Mouse (Mus musculus) intestine, embryonic 15.5 days (tissue): ENCODE data around the gene Rad51d. TPM values are rescaled to one million over a fixed set of nuclear protein-coding genes. Genes with fewer than 3 reads are reported as not detected.
A peak's percentile ranks its signal among the peaks of the same experiment; 100 is the strongest.
"Not testable (repeated sequence)": the region's sequence is repeated elsewhere in the genome, so short reads cannot be mapped to it uniquely, and the experiment has no call there.

Experiments
- ATAC-seq: fragments of 200-750 bp; cut with Nextera tagmentation; 2 replicates; pipeline ENCODE4 v1.8.0; 2017; ENCODE audit warnings: moderate TSS enrichment, moderate library complexity
- H3K27ac ChIP-seq: fragments of 300-500 bp; sonication (generic); 2 replicates; pipeline ENCODE4 v1.5.1; 2015; ENCODE audit warnings: mild to moderate bottlenecking, inconsistent platforms
- H3K27me3 ChIP-seq: fragments of 300-500 bp; sonication (generic); replicated peaks from 2 replicates; pipeline ENCODE4 v1.6.1; 2015; ENCODE audit warnings: inconsistent platforms
- H3K36me3 ChIP-seq: fragments of 300-500 bp; sonication (generic); 2 replicates; pipeline ENCODE4 v1.6.1; 2015; ENCODE audit warnings: inconsistent platforms
- H3K4me1 ChIP-seq: fragments of 300-500 bp; sonication (generic); replicated peaks from 2 replicates; pipeline ENCODE4 v1.6.1; 2015; ENCODE audit warnings: inconsistent platforms
- H3K4me2 ChIP-seq: fragments of 300-500 bp; sonication (generic); replicated peaks from 2 replicates; pipeline ENCODE4 v1.6.1; 2015; ENCODE audit warnings: mild to moderate bottlenecking, inconsistent platforms
- H3K4me3 ChIP-seq: fragments of 300-500 bp; sonication (generic); replicated peaks from 2 replicates; pipeline ENCODE4 v1.5.1; 2015; ENCODE audit warnings: inconsistent platforms
- H3K9ac ChIP-seq: fragments of 300-500 bp; sonication (generic); 2 replicates; pipeline ENCODE4 v1.6.1; 2015; ENCODE audit warnings: inconsistent platforms
- H3K9me3 ChIP-seq: fragments of 300-500 bp; sonication (generic); 2 replicates; pipeline ENCODE4 v1.6.1; 2016; ENCODE audit warnings: inconsistent platforms
- WGBS: fragments of 180-500 bp; shearing (Covaris S2); methylation state at CpG from one replicate; pipeline ENCODE4 v1.1.7; 2015; 5-methylcytosine and 5-hydroxymethylcytosine counted together
- polyA plus RNA-seq: library from polyadenylated mRNA; unstranded; fragments of >200 nt; fragmentation: Nextera tagmentation; extraction: Ambion mirVana; gene quantifications from 2 replicates; pipeline ENCODE4 v1.2.1, GENCODE M21; 2015

Gene Rad51d
- 12.7 and 16.0 TPM in 2 replicates for polyA plus RNA-seq

GRCm38 (mm10) chr11:82890342-82890762 is at the start of gene Rad51d:
Rad51d (minus strand) TSS chr11:82890614.
- under 1% methylated on average over 26 of the region's 26 CpGs for WGBS
- Histone ChIP-seq H3K27ac (peak within 1 kb of the TSS; percentile 68), H3K9ac (peak within 1 kb of the TSS; percentile 62), H3K4me3 (peak within 1 kb of the TSS; percentile 52), H3K4me2 (peak within 1 kb of the TSS; percentile 91), H3K27me3 (0 out of 2 replicates have a peak, but pooled peaks cover 2% of the 10 kb centered on the region), H3K36me3 (no peaks in the 10 kb centered on the region), H3K4me1 (peaks cover 15% of the 10 kb centered on the region), H3K9me3 (no peaks in the 10 kb centered on the region)
- peak; percentile 96 for ATAC-seq

- Histone ChIP-seq H3K9me3 (no peaks in the 10 kb centered on the region), H3K27ac (no peak overlapping the region), H3K4me2 (peak overlapping the region; percentile 94), H3K27me3 (peaks cover 54% of the 10 kb centered on the region), H3K4me1 (peaks cover 7% of the 10 kb centered on the region; the same call in 1 of the 2 replicates), H3K9ac (peak overlapping the region; percentile 20; the same call in 1 of the 2 replicates), H3K4me3 (peak overlapping the region; percentile 46), H3K36me3 (no peaks in the 10 kb centered on the region)
- no peak for ATAC-seq
- 1% methylated on average over 29 of the region's 29 CpGs for WGBS
These were observed 42.8 kb upstream of the Rad51d start for GRCm38 (mm10) chr11:82933186-82933585.

GRCm38 (mm10) chr11:82931671-82932450 is 41.4 kb upstream of the Rad51d start:
- not testable (repeated sequence) for ATAC-seq, H3K36me3 ChIP-seq, H3K4me1 ChIP-seq, H3K27ac ChIP-seq, H3K9me3 ChIP-seq
- H3K4me2 ChIP-seq = peak overlapping the region; percentile 94
- WGBS = under 1% methylated on average over 93 of the region's 119 CpGs
- H3K4me3 ChIP-seq = peak overlapping the region; percentile 46
- peaks cover 53% of the 10 kb centered on the region for H3K27me3 ChIP-seq
- peak overlapping the region; percentile 44; the same call in 1 of the 2 replicates for H3K9ac ChIP-seq

GRCm38 (mm10) chr11:82931161-82931560 is 40.7 kb upstream of the Rad51d start:
- WGBS = under 1% methylated on average over 61 of the region's 63 CpGs
- not testable (repeated sequence) for H3K27ac ChIP-seq, H3K4me1 ChIP-seq, H3K36me3 ChIP-seq, ATAC-seq, H3K9me3 ChIP-seq
- Histone ChIP-seq H3K27me3 (peaks cover 52% of the 10 kb centered on the region), H3K4me3 (peak overlapping the region; percentile 46), H3K4me2 (peak overlapping the region; percentile 94), H3K9ac (peak overlapping the region; percentile 44; the same call in 1 of the 2 replicates)

- not testable (repeated sequence) for H3K27ac ChIP-seq, H3K9ac ChIP-seq, H3K9me3 ChIP-seq, H3K36me3 ChIP-seq, H3K4me1 ChIP-seq, ATAC-seq
- 1% methylated on average over 77 of the region's 85 CpGs for WGBS
- Histone ChIP-seq H3K27me3 (peaks cover 47% of the 10 kb centered on the region), H3K4me2 (peak overlapping the region; percentile 94), H3K4me3 (peak overlapping the region; percentile 46)
These were observed 40.1 kb upstream of the Rad51d start for GRCm38 (mm10) chr11:82930391-82930955.

- H3K4me3 ChIP-seq = no peak overlapping the region
- WGBS = 49% methylated on average over 3 of the region's 3 CpGs
- ATAC-seq = no peak
- peaks cover 51% of the 10 kb centered on the region for H3K27me3 ChIP-seq
- H3K4me2 ChIP-seq = no peak overlapping the region
- H3K36me3 ChIP-seq = no peaks in the 10 kb centered on the region
- no peaks in the 10 kb centered on the region for H3K9me3 ChIP-seq
- H3K9ac ChIP-seq = no peak overlapping the region
- no peak overlapping the region for H3K27ac ChIP-seq
- peaks cover 7% of the 10 kb centered on the region; the same call in 1 of the 2 replicates for H3K4me1 ChIP-seq
These were observed 39.2 kb upstream of the Rad51d start for GRCm38 (mm10) chr11:82929633-82929950.

- H3K9me3 ChIP-seq = no peaks in the 10 kb centered on the region
- peaks cover 7% of the 10 kb centered on the region; the same call in 1 of the 2 replicates for H3K4me1 ChIP-seq
- no peak for ATAC-seq
- H3K36me3 ChIP-seq = no peaks in the 10 kb centered on the region
- no peak overlapping the region for H3K4me2 ChIP-seq
- 28% methylated on average over 20 of the region's 20 CpGs for WGBS
- H3K9ac ChIP-seq = no peak overlapping the region
- no peak overlapping the region for H3K4me3 ChIP-seq
- no peak overlapping the region for H3K27ac ChIP-seq
- H3K27me3 ChIP-seq = peaks cover 46% of the 10 kb centered on the region
These were observed 38.7 kb upstream of the Rad51d start for GRCm38 (mm10) chr11:82928897-82929632.

GRCm38 (mm10) chr11:82923910-82924309 is 33.5 kb upstream of the Rad51d start:
- H3K27ac ChIP-seq, H3K4me1 ChIP-seq, H3K9ac ChIP-seq, H3K9me3 ChIP-seq, ATAC-seq, H3K36me3 ChIP-seq, H3K4me2 ChIP-seq, H3K4me3 ChIP-seq: not testable (repeated sequence)
- H3K27me3 ChIP-seq = peaks cover 32% of the 10 kb centered on the region
- 71% methylated on average over 6 of the region's 6 CpGs for WGBS

GRCm38 (mm10) chr11:82921691-82922090 is 31.3 kb upstream of the Rad51d start:
- ATAC-seq = no peak
- H3K36me3 ChIP-seq = no peaks in the 10 kb centered on the region
- WGBS = 70% methylated on average over 4 of the region's 4 CpGs
- H3K27me3 ChIP-seq = peaks cover 18% of the 10 kb centered on the region
- no peak overlapping the region for H3K27ac ChIP-seq
- no peaks in the 10 kb centered on the region for H3K9me3 ChIP-seq
- H3K9ac ChIP-seq = no peak overlapping the region
- no peaks in the 10 kb centered on the region for H3K4me1 ChIP-seq
- no peak overlapping the region for H3K4me3 ChIP-seq
- no peak overlapping the region for H3K4me2 ChIP-seq

- Histone ChIP-seq H3K27ac (no peak overlapping the region), H3K4me3 (no peak overlapping the region), H3K4me2 (no peak overlapping the region), H3K27me3 (peaks cover 13% of the 10 kb centered on the region), H3K4me1 (no peaks in the 10 kb centered on the region), H3K36me3 (no peaks in the 10 kb centered on the region), H3K9ac (no peak overlapping the region), H3K9me3 (no peaks in the 10 kb centered on the region)
- 49% methylated on average over 10 of the region's 10 CpGs for WGBS
- no peak for ATAC-seq
These were observed 30.4 kb upstream of the Rad51d start for GRCm38 (mm10) chr11:82920768-82921167.

GRCm38 (mm10) chr11:82914711-82915352 is 24.4 kb upstream of the Rad51d start:
- Histone ChIP-seq H3K36me3 (no peaks in the 10 kb centered on the region), H3K4me1 (0 out of 2 replicates have a peak, but pooled peaks cover 4% of the 10 kb centered on the region), H3K4me3 (no peak overlapping the region), H3K4me2 (peak overlapping the region; percentile 46), H3K27ac (no peak overlapping the region), H3K27me3 (peaks cover 5% of the 10 kb centered on the region), H3K9ac (no peak overlapping the region), H3K9me3 (no peaks in the 10 kb centered on the region)
- WGBS = 9% methylated on average over 16 of the region's 16 CpGs
- ATAC-seq = peak; percentile 41; the same call in 1 of the 2 replicates
